Mouse (Mus musculus) inflammation-experienced regulatory T-cells, adult 6 months (primary cell): ENCODE measurements at regions not wholly inside any gene's neighbourhood (a gene's known extent, or its start where the extent isn't known, plus 50 kb on each side); places are given as distances from the start of the nearest gene placed in this dataset.

Experiments used
- ATAC-seq: one replicate; pipeline ENCODE4 v1.8.0; 2017

DNA sequence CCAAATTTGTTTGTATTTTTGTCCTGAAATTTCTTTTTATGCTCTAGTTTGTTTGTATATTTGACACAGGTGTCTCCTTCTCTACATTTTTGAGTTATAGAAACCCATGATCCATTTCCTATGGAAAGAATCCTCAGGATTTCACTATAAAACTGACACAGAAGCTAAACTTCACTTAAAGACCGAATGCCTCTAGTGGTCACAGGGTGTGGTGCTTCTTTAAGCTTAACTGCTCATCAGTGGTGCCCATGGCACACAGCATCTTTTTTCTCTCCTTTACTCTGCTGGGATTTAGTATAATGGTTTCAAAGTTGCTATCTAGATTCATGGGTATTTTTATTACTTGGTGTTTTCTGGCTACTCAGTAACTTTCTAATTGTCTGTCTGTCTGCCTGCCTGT is 79.9 kb upstream of the Hdac4 start:
- ATAC-seq = no peak

DNA sequence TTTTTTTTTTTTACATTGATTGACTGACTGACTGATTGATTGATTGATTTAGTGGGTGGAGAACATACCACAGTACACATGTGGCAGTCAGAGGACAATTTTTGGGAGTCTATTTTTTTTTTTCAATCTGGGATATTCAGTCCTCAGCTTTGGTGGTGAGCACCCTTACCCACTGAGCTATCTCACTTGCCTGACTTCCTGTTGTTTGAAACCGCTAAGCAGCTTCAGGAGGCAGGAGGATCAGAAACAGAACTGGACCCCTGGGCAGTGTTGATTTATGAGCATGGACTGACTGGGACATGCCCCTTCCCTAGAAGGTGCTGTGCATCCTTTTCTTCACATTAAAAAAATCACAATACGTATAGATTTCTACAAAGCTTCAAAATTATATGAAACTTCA is 78.3 kb upstream of the Hdac4 start:
- no peak for ATAC-seq

DNA sequence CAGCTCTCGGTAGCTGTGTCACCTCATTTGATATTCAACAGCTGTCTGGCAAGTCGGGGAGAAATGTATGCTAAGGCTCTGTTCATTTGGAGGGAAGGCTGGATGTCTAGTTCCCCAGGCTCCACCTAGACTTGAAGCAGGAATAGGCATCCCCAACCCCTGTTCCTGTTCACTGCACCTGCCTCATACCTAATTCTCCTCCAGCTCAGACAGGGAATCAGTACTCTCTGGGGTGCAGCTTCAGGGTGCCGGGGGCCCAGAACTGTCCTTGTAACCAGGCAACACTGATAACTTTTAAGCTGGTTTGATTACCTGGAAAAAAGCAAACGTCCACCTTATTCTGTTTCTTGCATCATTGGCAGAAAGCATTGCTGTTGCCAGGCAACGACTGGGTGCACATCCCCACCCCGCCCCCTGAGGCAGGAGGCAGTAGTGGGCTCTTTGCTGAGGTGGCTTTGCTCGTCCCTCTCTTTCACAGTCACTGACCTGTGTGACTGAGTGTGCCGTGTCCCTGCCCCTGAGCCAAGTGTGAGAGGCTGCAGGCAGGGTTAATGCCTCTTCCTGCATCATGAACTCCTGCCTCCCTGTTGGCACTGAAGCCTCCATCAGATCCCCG is 76.3 kb upstream of the Hdac4 start:
- no peak for ATAC-seq

DNA sequence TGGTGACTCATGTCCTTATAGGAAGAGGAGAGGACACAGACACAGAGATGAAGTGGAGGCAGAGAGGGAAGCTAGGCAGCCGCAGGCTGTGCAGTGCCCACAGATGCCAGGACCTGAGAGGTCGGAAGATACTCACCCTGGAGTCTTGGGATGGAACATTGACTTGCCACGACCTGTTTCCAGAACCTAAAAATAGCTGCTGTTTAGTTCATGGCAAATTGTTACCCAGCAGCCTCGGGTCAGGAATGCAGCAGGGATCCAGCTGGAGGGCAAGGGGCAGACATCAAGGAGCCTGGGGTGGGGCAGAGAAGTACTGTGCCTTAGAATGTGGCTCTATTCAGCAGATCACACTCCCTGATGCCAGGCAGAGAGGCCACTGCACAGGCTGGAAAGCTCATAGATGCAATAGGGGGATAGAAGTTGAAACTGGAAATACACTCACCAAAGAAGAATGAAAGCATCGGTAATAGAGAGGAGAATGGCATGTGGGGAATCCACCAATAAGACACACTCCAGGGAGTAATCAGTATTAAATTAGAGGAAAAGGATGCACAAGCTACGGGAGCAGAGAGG is 75.1 kb upstream of the Hdac4 start:
- ATAC-seq = no peak

DNA sequence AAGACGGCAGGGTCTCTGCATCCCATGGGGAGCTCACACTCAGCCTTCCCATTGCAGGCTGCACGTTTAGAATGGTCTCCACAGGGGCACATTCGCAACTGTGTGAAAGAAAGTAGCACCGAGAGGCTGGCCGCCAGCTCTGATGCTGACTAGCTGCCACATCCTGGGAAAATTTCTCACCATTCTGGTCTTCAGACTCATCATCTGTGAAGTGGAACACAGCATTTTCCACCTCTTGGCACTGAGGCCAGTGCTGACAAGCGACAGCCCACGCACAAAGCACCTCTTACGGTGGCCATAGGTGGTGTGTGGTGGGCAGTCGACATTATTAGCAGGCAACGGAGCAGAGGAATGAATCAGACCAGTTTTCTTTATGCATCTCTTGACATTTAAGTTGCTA is 74.0 kb upstream of the Hdac4 start:
- ATAC-seq = no peak

DNA sequence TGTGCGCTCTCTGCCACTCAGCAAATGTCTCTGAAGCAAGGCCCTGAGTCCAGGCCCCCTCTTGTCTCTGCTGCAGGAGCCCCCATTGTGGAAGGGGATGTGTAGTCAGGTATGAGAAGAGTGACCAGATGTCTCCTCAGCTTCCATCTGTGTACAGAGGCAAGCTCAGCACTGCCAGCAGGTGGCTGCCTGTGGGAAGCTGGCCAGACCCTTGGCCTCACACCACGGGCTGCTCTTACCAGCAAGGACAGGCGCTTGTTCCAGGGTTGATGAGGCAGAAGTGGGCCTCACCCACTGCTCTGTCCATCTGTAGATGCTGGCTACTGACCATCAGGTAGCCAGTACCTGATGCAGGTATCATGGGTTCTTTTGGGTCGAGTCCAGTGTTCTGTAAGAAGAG is 69.4 kb upstream of the Hdac4 start:
- ATAC-seq = no peak

DNA sequence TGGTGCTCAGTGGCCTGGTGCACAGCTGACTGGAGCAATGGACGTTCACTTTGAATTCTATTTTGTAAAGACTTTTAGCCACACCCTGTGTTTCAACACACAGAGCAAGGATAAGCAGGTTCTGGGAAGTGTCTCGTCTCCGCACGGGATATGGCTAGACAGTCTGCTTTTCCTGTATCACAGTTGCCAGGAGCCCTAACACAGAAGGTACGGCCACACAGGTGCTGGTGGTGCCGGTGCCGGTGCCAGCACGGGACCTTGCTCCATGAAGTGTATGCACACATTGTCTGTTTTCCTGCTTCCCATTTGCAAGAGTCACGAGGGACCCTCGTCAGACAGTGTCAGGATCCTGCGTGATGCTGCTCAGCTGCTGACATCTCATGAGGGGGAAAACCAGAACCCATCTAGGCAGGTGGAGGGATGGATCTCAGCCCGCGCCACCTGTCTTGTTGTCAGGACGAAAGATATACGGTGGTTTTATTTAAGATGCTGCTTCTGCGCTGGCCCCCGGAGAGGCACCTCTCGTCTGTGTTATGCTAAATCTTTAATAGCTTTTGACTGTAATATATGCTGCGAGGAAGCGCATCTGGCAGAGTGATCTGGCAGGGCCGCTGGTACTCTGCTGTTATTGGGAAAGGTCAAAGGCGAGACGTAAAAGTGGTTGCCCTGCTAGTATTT is 64.4 kb upstream of the Hdac4 start:
- ATAC-seq = no peak

DNA sequence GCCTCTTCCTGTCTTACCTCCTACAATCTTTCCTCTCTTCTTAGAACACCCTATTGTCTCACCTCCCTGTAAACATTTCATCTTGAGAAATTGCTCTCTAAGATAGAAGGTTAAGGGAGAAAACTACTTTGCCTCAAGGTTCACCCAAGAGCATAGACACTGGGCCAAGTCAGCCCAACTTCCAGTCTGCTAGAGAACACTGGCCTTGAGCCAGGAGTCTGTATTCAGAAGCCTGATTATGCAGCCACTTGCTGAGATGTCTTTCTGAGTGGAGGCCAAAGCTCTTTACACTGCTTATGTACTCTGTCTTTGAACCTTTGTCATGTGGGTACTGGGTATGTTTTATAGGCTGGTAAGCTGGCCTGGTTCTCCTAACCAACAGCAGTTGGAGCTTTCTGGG is 62.5 kb upstream of the Hdac4 start:
- ATAC-seq = no peak

DNA sequence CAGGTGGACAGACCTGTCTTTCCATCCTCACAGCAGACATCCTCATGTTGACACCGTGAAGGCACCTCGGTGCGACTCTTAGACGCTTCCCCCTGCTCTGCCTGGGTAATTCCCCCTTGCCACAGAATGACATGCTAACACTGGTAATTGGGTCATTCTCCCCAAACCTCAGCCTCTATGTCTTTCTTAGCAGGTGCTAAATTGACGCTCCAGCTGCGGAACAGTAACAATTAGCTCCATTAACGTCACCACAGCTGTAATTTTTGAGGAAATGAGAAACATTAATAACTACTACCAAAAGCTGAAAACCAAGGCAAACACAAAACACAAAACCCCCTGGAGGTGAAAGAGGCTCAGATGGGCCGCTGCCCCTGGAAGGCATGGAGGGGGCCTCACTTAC is 57.6 kb upstream of the Hdac4 start:
- no peak for ATAC-seq

DNA sequence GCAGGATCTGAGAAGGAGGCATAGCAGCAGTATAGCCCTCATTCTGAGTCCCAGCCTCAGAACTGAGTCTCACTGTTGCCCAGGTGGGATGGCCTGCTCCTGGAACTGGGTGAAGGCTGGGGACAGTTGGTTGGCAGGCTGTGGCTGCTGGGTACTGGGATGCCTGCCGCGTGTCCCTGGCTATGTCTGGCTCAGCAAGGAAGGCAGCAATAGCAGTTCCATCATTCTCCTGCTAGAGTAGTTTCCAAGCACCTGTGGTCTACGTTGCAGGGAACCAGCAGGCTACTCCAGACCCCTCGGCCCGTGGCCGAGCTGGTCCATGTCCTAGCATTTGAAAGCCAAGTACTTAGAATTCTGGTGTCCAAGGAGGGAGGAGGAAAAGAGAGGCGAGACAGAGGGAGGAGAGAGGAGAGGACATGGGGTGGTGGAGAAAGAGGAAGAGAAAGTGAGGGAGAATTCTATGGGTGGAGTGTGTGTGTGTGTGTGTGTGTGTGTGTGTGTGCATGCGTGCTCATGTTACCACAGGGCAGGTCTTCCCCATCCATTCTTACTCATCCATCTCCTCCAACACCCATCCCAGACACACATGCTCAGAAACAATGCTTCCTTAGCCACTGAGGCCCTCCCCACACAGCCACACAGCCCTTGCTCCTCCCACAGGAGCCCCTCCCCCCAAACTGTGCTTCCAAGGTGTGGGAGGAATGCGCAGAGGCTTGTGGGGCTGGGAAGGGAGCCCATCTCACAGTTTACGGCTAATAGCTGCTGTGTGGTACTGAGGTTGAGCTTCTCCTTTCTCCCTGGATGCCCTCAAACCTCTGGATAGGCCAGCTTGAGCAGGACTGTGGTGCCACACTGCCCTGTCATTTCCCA is 55.3 kb upstream of the Hdac4 start:
- no peak for ATAC-seq
